Mouse (Mus musculus) lung, postnatal 4 days (tissue): ENCODE measurements around the gene Olfr96.

Experiments used
- DNase-seq, 2 experiments: peaks; one replicate each; pipeline ENCODE4 v3.0.0; 2021

Gene Olfr96

GRCm38 (mm10) chr17:37275626-37276248 lies 55.8 kb downstream of the Olfr96 start:
- DNase-seq, result no peak
